Mouse (Mus musculus): ENCODE measurements at regions not wholly inside any gene's neighbourhood (a gene's known extent, or its start where the extent isn't known, plus 50 kb on each side); places are given as distances from the start of the nearest gene placed in this dataset.

GRCm38 (mm10) chr1:154094357-154094756, 106.6 kb upstream of the Zfp648 start:
- no peak for TF ChIP-seq CTCF (IDR thresholded peaks at IDR 0.05; ENCODE audit: borderline replicate concordance, extremely low read depth, insufficient read depth, insufficient read length)
- no peak for TF ChIP-seq POLR2A (IDR thresholded peaks at IDR 0.05; ENCODE audit: borderline replicate concordance, extremely low read depth, insufficient read depth, insufficient read length, poor library complexity, severe bottlenecking)
